Mouse (Mus musculus): ENCODE measurements at regions not wholly inside any gene's neighbourhood (a gene's known extent, or its start where the extent isn't known, plus 50 kb on each side); places are given as distances from the start of the nearest gene placed in this dataset.

GRCm38 (mm10) chr2:159616685-159617084 is 717.3 kb downstream of the Gm826 start:
- ATAC-seq (ENCODE audit: low FRiP score): no peak
- Histone ChIP-seq H3K4me1 (no peaks in the 10 kb centered on the region), H3K27ac (replicated peaks) (no peak overlapping the region), H3K9ac (replicated peaks) (no peak overlapping the region), H3K4me2 (no peak overlapping the region), H3K4me3 (replicated peaks) (no peak overlapping the region), H3K9me3 (replicated peaks) (no peaks in the 10 kb centered on the region), H3K36me3 (no peaks in the 10 kb centered on the region), H3K27me3 (replicated peaks) (no peaks in the 10 kb centered on the region)
- WGBS: 73% methylated on average over 4 of the region's 4 CpGs

DNA sequence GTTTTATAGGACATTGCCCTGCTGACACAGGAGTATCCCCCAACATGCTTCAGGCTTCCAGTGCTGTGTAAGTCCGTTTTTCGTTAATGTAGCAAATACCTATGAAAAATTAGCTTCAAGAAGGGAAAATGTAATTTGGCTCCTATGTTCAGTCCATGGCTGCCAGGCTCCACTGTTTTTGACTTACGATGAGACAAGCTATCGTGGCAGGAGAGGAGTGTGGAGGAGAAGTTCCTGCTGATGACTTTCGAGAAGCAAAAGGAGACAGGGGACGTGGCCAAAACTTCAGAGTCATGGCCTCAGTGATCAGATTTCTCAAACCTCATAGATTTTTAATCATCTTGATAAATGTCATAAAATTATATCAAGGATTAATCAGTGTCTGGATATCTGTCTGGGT is 712.7 kb downstream of the Gm826 start:
- no peak overlapping the region for H3K4me2 ChIP-seq
- ATAC-seq (ENCODE audit: low FRiP score): no peak
- no peaks in the 10 kb centered on the region for H3K36me3 ChIP-seq
- H3K9me3 ChIP-seq (replicated peaks): no peaks in the 10 kb centered on the region
- 89% methylated on average over 6 of the region's 6 CpGs for WGBS
- H3K4me3 ChIP-seq (replicated peaks): no peak overlapping the region
- H3K27me3 ChIP-seq (replicated peaks): no peaks in the 10 kb centered on the region
- H3K4me1 ChIP-seq: no peaks in the 10 kb centered on the region
- H3K27ac ChIP-seq (replicated peaks): no peak overlapping the region
- no peak overlapping the region for H3K9ac ChIP-seq (replicated peaks)

GRCm38 (mm10) chr2:159622141-159622669 is 711.8 kb downstream of the Gm826 start:
- 63% methylated on average over 5 of the region's 5 CpGs for WGBS
- ATAC-seq (ENCODE audit: low FRiP score): no peak
- H3K27me3 ChIP-seq (replicated peaks): no peaks in the 10 kb centered on the region

DNA sequence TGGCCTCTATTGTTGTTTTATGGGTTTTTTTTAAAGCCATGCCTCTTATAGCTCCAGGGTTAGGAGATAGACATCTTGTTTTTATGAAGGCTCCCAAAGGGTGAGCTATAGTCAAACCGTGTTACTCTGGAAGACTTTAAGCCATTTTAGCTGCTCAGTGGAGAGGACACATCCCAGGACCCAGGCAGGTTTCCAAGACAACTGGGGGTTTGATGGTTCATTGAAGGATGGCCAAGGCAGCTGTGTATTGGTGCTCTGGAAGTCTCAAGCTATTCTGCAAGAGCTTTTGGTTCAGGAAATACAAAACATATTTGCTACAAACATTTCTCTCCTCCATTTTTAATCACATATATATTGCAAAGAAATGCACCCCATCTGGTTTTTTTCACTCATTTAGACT is 708.7 kb downstream of the Gm826 start:
- Histone ChIP-seq H3K4me1 (no peaks in the 10 kb centered on the region), H3K4me2 (no peak overlapping the region), H3K27me3 (replicated peaks) (no peaks in the 10 kb centered on the region), H3K27ac (replicated peaks) (no peak overlapping the region), H3K9ac (replicated peaks) (no peak overlapping the region), H3K9me3 (replicated peaks) (no peaks in the 10 kb centered on the region), H3K4me3 (replicated peaks) (no peak overlapping the region), H3K36me3 (no peaks in the 10 kb centered on the region)
- no peak for ATAC-seq (ENCODE audit: low FRiP score)
- WGBS: 29% methylated on average over 1 of the region's 1 CpGs

More at GRCm38 (mm10) chr2:159622141-159622669, 711.8 kb downstream of the Gm826 start:
- no peak overlapping the region for H3K27ac ChIP-seq (replicated peaks)
- no peaks in the 10 kb centered on the region for H3K4me1 ChIP-seq
- H3K36me3 ChIP-seq: no peaks in the 10 kb centered on the region
- no peak overlapping the region for H3K9ac ChIP-seq (replicated peaks)
- H3K4me2 ChIP-seq: no peak overlapping the region
- H3K9me3 ChIP-seq (replicated peaks): no peaks in the 10 kb centered on the region
- H3K4me3 ChIP-seq (replicated peaks): no peak overlapping the region

DNA sequence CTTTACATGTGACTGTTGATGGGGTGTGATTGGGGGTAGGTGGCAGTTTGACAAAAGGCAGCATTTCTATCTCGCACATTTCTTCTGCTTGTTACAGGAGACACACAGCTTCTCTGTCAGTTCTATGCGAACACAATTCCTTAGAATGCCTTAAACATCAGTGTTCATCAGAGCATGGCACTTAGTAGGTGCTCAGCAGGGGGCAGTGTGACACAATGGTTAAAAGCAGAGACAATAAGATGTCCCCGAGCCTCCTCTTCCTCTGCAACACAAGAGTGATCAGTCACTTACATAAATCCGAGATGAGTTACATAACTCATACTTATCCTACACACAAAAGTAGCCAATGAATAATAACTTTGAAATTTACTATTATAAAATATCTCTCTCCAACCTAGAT is 688.1 kb downstream of the Gm826 start:
- Histone ChIP-seq H3K36me3 (no peaks in the 10 kb centered on the region), H3K9me3 (replicated peaks) (no peaks in the 10 kb centered on the region), H3K4me3 (replicated peaks) (no peak overlapping the region), H3K9ac (replicated peaks) (no peak overlapping the region), H3K27ac (replicated peaks) (no peak overlapping the region), H3K27me3 (replicated peaks) (0 out of 2 replicates have a peak, but pooled peaks cover 3% of the 10 kb centered on the region), H3K4me1 (no peaks in the 10 kb centered on the region), H3K4me2 (no peak overlapping the region)
- ATAC-seq (ENCODE audit: low FRiP score): no peak
- 51% methylated on average over 4 of the region's 4 CpGs for WGBS

- ATAC-seq (ENCODE audit: low FRiP score): no peak
- no peaks in the 10 kb centered on the region for H3K36me3 ChIP-seq
- 57% methylated on average over 2 of the region's 2 CpGs for WGBS
- no peaks in the 10 kb centered on the region for H3K9me3 ChIP-seq (replicated peaks)
- no peaks in the 10 kb centered on the region for H3K4me1 ChIP-seq
- H3K9ac ChIP-seq (replicated peaks): no peak overlapping the region
- H3K27ac ChIP-seq (replicated peaks): no peak overlapping the region
- H3K4me3 ChIP-seq (replicated peaks): no peak overlapping the region
- 0 out of 2 replicates have a peak, but pooled peaks cover 3% of the 10 kb centered on the region for H3K27me3 ChIP-seq (replicated peaks)
- no peak overlapping the region for H3K4me2 ChIP-seq
Measured at GRCm38 (mm10) chr2:159646595-159646994, 687.4 kb downstream of the Gm826 start.

DNA sequence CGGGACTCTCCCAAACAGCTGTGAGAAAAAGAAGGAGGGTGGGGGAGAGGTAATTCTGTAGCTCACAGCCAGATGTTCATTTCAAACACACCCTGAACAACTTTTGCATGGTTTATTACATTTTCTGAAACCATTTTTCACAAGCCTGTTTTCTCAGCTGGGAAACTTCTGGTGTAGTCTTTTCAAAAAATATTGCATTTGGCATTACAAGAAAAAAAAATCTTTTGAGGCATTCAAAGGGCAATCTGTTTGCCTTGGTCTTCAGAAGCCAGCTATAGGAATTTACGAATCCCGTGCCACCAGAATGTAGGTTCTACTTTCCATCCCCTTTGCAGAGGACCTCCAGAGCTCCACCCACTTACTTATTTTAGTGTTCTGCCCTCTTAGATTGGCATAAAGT is 681.7 kb downstream of the Gm826 start:
- 86% methylated on average over 3 of the region's 3 CpGs for WGBS
- no peak overlapping the region for H3K4me3 ChIP-seq (replicated peaks)
- H3K9me3 ChIP-seq (replicated peaks): no peaks in the 10 kb centered on the region
- H3K27me3 ChIP-seq (replicated peaks): 0 out of 2 replicates have a peak, but pooled peaks cover 2% of the 10 kb centered on the region
- no peak for ATAC-seq (ENCODE audit: low FRiP score)
- no peaks in the 10 kb centered on the region for H3K36me3 ChIP-seq
- H3K9ac ChIP-seq (replicated peaks): no peak overlapping the region
- no peak overlapping the region for H3K27ac ChIP-seq (replicated peaks)
- H3K4me2 ChIP-seq: no peak overlapping the region
- H3K4me1 ChIP-seq: no peaks in the 10 kb centered on the region

DNA sequence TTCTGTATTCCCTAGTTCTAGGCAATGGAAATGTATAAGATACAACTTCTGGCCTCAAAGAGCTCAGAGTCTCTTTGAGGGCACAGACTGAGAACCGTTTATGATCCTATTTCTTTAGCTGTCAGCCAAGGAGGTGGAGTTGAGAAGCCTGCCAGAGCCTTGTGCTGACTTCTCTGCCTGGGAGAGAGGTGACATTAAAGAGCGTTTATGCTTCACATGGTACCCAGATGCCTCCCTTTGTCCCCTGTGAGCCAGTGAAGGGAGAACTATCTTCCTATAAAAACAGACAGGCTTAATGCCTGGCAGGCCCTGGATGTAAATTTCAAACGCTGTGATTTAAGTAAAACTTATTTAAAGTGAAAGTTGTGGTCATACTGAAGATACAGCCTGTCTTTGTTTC is 657.1 kb downstream of the Gm826 start:
- Histone ChIP-seq H3K4me2 (no peak overlapping the region), H3K36me3 (no peaks in the 10 kb centered on the region), H3K27me3 (replicated peaks) (no peaks in the 10 kb centered on the region), H3K9ac (replicated peaks) (no peak overlapping the region), H3K4me1 (no peaks in the 10 kb centered on the region), H3K4me3 (replicated peaks) (no peak overlapping the region), H3K27ac (replicated peaks) (no peak overlapping the region), H3K9me3 (replicated peaks) (no peaks in the 10 kb centered on the region)
- no peak for ATAC-seq (ENCODE audit: low FRiP score)
- 21% methylated on average over 3 of the region's 3 CpGs for WGBS

GRCm38 (mm10) chr2:159680641-159681040 is 653.3 kb downstream of the Gm826 start:
- no peak overlapping the region for H3K4me2 ChIP-seq
- 70% methylated on average over 1 of the region's 1 CpGs for WGBS
- no peak overlapping the region for H3K27ac ChIP-seq (replicated peaks)
- no peaks in the 10 kb centered on the region for H3K36me3 ChIP-seq
- H3K4me3 ChIP-seq (replicated peaks): no peak overlapping the region
- H3K4me1 ChIP-seq: no peaks in the 10 kb centered on the region
- H3K9ac ChIP-seq (replicated peaks): no peak overlapping the region
- H3K9me3 ChIP-seq (replicated peaks): no peaks in the 10 kb centered on the region
- no peaks in the 10 kb centered on the region for H3K27me3 ChIP-seq (replicated peaks)
- no peak for ATAC-seq (ENCODE audit: low FRiP score)

DNA sequence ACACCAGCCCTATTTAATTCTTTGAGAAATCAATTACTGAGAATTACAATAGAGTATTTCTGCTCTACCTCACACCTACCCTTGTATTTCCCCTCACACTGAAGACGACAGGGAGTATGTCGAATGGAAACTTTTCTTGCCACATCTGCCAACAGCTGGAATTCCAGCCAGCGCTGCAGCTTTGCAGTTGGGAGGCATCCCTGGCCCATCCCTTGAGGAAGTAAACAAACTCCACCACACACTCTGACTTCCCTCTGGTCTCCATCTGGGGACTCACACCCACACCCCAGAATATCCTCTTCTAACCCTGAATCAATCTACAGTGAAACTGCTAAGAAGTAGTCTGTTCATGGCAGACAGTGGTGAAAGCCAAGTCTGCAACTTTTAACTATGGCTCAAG is 630.9 kb downstream of the Gm826 start:
- WGBS: 87% methylated on average over 3 of the region's 3 CpGs
- H3K27me3 ChIP-seq (replicated peaks): no peaks in the 10 kb centered on the region

DNA sequence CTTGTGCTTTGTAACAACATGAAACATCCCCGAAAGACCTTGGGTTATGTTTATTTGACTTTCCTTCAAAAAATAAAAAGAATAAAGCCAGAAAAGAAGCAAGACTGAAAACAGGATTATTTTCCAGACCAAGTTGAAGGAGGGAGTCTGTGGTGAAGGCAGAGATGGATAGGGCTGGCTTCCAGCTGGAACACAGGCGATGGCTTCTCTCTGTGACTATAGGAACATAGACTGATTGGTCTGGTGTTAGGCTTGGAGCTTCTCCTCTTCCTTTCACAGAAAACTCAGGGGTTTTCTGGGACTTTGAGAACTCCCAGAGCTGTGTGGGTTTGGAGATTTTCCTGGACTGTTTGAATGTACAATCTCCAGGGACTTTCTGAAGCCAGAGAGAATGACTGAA is 625.8 kb downstream of the Gm826 start:
- no peaks in the 10 kb centered on the region for H3K9me3 ChIP-seq (replicated peaks)
- H3K4me2 ChIP-seq: no peak overlapping the region
- no peak overlapping the region for H3K4me3 ChIP-seq (replicated peaks)
- H3K9ac ChIP-seq (replicated peaks): no peak overlapping the region
- ATAC-seq (ENCODE audit: low FRiP score): no peak
- H3K36me3 ChIP-seq: no peaks in the 10 kb centered on the region
- H3K27me3 ChIP-seq (replicated peaks): no peaks in the 10 kb centered on the region
- 90% methylated on average over 2 of the region's 2 CpGs for WGBS
- H3K4me1 ChIP-seq: 0 out of 2 replicates have a peak, but pooled peaks cover 5% of the 10 kb centered on the region
- H3K27ac ChIP-seq (replicated peaks): no peak overlapping the region

More for the DNA sequence above, 630.9 kb downstream of the Gm826 start:
- ATAC-seq (ENCODE audit: low FRiP score): no peak
- H3K36me3 ChIP-seq: no peaks in the 10 kb centered on the region
- no peak overlapping the region for H3K9ac ChIP-seq (replicated peaks)
- H3K9me3 ChIP-seq (replicated peaks): 0 out of 2 replicates have a peak, but pooled peaks cover 9% of the 10 kb centered on the region
- H3K4me3 ChIP-seq (replicated peaks): no peak overlapping the region
- no peak overlapping the region for H3K27ac ChIP-seq (replicated peaks)
- H3K4me1 ChIP-seq: no peaks in the 10 kb centered on the region
- H3K4me2 ChIP-seq: no peak overlapping the region

- no peak overlapping the region for H3K9ac ChIP-seq (replicated peaks)
Measured at GRCm38 (mm10) chr2:159714633-159715032, 619.3 kb downstream of the Gm826 start.

More at GRCm38 (mm10) chr2:159714633-159715032, 619.3 kb downstream of the Gm826 start:
- ATAC-seq (ENCODE audit: low FRiP score): no peak
- Histone ChIP-seq H3K36me3 (no peaks in the 10 kb centered on the region), H3K27me3 (replicated peaks) (no peaks in the 10 kb centered on the region), H3K4me3 (replicated peaks) (no peak overlapping the region), H3K27ac (replicated peaks) (no peak overlapping the region), H3K4me1 (0 out of 2 replicates have a peak, but pooled peaks cover 5% of the 10 kb centered on the region), H3K4me2 (no peak overlapping the region), H3K9me3 (replicated peaks) (no peaks in the 10 kb centered on the region)
- WGBS: 58% methylated on average over 3 of the region's 3 CpGs
